Mouse (Mus musculus): ENCODE results near the gene Scube1.

Scube1 gene

DNA sequence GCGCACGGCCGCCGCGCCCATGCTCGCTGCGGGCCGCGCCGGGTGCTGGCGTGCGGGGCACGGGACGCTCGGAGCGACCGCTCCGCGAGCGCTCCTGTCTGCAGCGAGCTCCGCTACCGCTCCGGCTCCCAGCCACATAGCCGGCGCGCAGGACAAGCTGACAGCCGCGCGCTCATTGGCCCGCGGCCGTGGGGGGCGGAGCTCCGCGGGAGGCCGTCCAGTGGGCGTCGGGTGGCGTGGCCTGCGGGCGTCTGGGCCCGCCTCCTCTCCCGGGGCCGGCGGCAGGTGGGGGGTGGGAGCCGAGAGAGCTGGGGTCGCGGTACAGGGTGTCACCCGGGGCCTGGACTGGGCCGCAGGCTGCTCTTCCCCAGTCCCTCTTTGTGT lies at the start of gene Scube1:
Gene Scube1, minus strand, starts transcription at position 136 of the 384 bp plus-strand sequence.
- peak; percentile 85 to 86 for DNase-seq (ENCODE audit: low spot score in 2 of 2)

DNA sequence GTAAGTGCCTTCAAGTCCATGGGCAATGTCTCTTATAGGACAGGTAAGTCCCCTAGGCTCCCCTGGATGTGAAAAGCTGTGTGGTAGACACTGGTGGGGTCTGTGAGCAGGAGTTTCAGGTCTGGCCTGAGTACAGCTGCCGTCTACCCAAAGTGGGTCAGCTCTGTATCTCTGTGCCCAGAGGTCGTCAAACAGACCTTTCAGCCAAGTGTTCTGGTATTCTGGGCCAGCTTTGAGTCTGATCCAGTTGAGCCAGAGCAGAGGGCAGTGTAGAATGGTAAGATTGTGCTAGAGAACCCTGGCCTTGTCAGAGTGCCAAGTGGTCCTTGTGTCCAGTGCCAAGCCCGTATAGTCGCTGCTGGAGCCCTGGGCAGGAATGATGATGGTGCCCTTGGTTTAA lies 48.1 kb upstream of the Scube1 start:
- DNase-seq (ENCODE audit: low spot score in 2 of 2): no peak

DNA sequence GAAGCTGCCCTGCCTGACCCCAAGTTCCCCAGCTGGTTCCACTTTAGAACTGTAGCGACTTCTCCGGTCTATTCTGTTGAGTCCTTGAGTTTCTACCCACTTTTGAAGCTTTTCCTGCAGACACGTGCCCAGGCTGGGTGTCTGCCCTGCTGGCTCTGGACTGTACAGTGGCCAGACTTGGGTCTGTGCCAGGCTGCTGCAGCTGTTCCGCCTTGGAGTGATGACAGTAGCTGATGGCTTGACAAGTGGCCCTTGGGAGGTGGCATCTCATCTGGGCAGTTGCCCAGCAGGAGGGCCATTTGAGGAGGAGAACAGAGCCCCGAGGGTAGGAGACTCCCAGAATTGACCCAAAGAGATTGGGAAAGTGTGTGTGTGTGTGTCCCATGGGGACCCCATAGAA lies 47.6 kb upstream of the Scube1 start:
- no peak for DNase-seq (ENCODE audit: low spot score in 2 of 2)

DNA sequence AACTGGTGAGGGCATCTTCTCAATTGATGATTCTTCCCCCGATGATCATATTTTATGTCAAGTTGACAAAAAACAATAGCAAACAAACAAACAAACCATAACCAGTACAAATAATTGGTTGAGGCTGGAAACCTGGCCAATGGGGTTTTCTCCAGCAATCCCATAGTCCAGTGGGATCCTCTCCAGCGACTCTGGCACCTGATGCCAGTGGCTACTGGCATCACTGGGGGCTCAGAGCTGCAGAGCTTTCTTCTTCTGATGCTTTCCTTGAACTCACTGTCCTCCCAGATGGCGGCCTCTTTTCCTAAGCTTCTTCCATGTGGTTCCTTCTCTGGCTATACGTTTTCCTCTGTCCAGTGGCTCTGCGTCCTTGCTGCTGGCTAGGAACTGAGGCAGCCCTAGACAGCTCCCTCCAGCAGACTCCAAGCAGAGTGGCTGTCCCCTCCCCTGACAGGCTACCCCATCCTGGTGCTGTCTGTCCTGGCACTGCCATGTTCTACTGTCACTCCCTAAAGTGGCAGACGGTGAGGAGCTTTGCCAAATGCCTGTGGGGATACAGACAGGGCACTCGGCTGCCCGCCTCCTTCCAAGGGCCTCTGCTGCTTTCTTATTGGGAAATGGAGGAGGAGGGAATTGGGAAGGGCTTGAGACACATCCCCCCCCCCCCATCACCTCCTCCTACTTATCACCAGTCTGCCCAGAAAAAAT lies 46.7 kb upstream of the Scube1 start:
- DNase-seq (ENCODE audit: low spot score in 2 of 2): no peak

DNA sequence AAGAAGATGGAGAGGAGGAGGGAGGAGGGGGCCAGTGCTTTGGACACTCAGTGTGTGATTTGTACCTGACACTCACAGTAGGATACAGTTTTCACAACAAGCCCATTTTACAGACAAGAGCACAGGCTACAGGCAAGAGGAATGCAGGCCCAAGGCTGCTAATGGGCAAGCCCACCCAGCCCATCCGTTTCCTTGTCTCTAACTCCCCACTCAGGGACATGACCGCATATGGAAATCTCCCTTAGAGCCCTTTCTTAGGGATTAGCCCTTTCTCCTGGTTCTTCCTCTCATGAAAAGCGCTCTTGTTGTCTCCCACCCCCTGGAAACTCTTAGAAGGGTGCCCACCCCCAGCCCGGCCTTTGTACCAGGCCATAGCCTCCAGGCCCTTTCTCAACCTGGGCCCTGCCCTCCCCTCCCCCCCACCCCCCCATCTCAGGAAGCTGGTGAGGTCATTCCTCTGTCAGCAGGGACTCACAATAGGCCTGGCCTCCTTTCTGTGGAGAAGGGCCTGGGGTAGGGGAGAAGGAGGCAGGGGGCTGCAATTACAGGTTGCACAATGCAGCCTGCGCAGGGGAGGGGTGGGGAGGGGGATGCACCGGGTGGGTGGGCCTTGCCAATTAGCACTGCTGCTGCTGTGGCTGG lies 40.7 kb upstream of the Scube1 start:
- DNase-seq (ENCODE audit: low spot score in 2 of 2): no peak

DNA sequence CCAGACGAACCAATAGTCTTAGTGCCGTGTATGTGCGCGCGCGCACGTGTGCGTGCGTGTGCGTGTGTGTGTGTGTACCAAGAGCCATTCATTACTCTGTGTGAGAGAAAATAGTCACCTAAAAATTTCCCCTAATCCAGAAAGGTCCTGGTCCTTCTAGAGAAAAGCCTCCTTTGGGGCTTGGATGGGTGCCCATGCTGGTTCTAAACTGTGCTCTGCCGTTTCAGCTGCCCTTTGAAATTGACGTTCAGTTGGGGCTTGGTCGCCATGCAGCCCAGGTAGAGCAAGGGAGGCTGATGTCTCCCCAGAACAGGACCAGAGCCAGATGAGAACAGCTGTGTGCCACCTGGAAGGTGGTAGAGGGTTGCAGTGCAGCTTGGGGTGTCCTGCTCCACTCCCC lies 36.7 kb upstream of the Scube1 start:
- DNase-seq (ENCODE audit: low spot score in 2 of 2): no peak

DNA sequence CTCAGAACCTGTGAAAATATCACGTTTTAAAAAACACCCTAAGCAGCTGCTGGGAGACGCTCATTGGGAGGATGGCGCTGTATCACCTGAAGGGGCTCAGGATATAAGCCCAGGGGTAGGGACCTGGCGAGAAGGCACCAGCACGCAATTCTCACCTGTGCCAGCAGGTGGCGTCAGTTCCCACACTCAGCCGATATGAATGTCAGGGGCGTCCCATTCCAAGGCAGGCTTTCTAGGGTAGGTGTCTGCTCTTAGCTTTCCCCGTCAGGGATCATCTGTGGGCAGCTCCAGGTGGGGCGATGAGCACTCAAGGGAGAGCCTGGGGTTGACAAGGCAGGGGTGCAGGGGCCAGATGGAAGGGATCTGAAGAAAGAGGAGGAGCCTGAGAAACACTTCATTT lies 35.9 kb upstream of the Scube1 start:
- DNase-seq (ENCODE audit: low spot score in 2 of 2): no peak

DNA sequence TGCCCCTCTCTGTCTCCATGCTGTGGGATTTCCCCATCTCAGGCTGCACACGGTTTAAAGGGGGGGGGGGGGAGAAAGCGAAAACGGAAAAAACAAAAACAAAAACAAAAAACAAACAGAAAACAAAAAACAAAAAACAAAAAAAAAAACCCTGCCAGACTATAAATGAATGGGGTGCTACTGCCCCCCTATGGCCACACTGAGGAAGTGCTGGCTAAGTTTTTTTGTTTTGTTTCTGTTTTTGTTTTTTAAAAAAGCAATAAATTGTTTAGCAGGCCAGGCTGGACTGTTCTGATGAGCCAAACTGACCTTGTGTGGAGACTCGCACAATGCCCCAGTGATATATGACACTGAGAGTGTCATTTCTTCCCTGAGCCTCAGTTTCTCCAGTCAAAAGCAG lies 34.1 kb upstream of the Scube1 start:
- DNase-seq (ENCODE audit: low spot score in 2 of 2): no peak

DNA sequence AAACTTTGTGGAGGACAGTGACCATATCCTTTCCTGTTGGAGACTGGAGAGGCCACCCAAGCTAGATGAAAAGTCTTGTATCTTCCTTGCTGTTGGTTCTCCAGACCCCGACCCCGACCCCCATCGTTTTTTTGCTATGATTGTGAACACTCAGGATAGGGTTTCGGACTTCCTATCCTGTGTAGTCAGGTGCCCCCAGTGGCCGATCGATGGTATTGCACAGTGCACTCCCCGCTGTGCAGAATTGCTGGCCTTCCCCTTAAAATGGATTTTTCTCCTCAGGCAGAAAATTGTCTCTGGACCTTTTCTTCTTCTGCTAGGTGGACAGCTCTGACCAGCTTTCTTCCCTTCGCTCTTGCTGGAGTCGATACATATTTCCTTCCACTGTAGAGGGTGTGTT lies 31.9 kb upstream of the Scube1 start:
- DNase-seq (ENCODE audit: low spot score in 2 of 2): no peak

DNA sequence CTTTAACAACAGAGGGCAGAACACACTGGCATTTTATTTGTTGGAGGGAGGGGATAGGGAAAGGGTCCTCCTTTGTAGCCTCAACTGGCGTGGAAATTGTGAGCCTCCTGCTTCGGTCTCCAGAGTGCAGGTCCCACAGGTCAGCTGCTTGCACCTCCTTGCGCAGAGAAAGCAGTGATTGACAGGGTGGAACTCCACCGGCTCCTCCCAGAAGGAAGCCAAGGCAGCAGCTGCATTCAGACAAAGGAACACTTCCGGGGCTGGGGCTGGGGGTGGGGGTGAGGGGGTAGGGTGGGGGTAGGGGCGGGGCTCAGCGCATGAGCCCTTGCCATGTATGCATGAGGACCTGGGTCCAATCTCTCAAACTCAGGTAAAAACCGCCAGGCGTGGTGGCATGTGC lies 24.6 kb upstream of the Scube1 start:
- no peak for DNase-seq (ENCODE audit: low spot score in 2 of 2)

DNA sequence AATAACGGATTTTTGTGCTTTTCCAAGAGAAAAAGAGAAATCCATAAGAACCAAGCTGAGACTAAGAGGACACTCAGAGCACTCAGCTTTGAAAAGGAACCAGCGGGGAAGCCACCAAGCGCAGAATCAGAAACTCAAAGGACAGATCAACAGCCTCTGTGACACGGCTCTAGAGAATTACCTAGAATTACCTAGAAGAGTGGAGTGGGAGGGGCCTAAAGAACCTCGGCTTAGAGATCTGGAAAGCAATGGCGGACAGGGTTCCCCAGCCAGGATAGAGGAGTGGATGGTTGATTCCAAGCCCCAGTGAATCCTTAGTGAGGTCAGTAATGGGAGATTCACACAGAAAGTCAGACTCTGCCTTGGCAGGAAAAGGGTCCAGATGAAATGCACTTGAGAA lies 24.2 kb upstream of the Scube1 start:
- DNase-seq (ENCODE audit: low spot score in 2 of 2): no peak

DNA sequence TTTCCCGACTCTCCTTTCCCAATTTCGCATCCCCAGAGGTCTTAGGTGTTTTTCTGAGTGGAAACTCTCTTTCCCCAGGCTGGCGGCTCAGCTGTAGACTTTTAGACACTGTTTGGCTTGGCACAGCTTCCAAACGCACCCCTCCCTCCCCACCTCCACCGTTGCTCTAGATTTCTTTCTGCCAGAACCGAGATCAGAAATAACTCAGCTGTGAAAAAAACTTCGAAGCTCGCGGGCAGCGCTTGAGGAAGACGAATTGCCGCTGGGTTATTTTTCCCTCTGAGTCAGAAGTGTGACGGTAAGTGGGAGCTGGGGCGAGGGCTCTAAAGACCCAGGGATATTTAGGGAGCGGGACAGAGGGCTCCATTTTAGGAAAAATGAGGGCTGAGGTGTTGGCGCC lies 21.5 kb upstream of the Scube1 start:
- DNase-seq (ENCODE audit: low spot score in 2 of 2): no peak

DNA sequence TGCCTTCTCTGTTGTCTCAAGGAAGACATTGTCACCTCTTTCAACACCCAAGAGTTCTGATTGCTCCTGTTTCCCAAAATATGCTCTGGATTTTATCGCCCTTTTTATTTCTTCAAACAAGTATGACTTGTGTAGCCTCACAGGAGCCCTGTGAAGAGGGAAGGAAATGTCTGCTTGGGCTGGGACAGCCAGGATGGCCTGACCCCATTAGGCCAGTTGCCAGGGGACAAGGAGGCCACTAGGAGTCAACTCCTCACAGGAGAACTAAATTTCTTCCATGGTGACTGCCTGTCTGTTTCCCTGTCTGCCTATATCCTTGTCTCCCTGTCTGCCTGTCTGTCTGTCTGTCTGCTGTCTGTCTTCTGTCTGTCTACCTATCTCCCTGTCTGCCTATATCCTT lies 17.2 kb upstream of the Scube1 start:
- DNase-seq (ENCODE audit: low spot score in 2 of 2): no peak

DNA sequence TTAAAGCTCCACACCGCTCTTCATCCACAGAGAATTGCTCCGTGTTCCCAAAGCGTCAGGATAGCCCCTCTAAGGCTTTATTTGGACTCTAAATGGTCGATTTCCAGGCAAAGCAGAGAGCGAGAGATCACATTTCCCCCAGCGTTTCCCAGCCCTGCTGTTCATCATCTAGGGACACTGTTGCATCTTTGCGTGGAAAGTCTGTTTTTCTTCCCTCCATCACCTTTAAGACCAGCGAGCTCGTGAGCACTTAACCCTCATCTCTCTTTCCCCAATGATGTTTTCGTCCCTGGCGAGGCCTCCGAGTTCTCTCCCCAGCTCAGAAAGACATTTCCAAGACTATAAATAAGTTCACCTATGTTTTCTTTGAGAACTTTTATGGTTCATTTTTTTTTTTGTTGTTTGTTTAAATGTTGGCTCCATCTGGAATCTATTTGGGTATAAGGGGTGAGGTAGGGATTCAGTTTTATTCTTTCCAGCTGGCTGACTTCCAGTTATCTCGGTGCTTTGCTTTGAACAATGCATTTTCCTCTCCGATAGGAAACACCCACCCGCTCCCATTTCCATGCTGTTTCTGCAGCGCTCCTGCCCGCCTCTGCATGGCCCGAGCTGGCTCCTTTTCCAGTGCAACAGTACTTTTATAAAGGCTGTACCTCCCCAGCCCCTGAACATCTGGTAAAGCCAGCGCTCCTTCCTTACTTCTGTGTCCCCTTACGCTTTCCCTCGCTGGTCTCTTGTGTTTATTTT lies 16.0 kb upstream of the Scube1 start:
- no peak for DNase-seq (ENCODE audit: low spot score in 2 of 2)

DNA sequence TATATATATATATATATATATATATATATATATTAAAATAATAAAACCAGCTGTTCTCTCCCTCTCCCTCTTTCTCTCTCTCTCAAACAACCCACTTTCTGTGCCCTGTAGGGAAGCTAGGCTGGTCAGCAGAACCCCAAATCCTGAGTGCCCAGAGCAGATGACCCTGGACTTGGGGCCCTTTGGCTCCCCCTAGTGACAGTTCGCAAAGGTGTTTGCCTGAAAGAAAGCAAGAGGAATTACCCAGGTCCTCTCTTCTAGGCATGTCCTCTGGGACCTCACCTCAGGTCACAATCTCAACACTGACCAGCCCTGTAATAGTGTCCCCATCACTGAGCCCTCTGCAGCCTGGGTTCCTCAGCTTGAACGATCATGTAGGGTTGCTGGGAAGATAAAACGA lies 2.8 kb upstream of the Scube1 start:
- DNase-seq (ENCODE audit: low spot score in 2 of 2): peak in 1 of 2 experiments; percentile 35

DNA sequence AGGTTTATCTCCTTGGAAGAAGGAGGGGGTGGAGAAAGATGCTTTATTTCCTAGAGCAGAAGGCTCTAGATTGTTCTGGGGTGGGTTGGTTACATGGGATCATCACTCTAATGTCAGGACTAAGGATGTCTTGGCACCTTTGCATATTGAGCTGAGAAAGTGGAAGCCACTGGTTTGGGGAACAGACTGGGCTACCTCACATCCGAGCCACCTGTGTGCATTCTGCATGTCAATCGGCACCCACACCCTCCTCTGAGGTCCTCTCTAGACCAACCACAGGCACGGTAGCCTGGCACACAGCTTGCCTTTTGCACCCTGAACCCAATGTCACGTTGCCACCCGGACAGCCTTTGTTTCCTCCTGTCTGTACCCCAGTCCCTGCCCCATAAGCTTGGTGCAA lies 1.9 kb upstream of the Scube1 start:
- DNase-seq (ENCODE audit: low spot score in 2 of 2): no peak

DNA sequence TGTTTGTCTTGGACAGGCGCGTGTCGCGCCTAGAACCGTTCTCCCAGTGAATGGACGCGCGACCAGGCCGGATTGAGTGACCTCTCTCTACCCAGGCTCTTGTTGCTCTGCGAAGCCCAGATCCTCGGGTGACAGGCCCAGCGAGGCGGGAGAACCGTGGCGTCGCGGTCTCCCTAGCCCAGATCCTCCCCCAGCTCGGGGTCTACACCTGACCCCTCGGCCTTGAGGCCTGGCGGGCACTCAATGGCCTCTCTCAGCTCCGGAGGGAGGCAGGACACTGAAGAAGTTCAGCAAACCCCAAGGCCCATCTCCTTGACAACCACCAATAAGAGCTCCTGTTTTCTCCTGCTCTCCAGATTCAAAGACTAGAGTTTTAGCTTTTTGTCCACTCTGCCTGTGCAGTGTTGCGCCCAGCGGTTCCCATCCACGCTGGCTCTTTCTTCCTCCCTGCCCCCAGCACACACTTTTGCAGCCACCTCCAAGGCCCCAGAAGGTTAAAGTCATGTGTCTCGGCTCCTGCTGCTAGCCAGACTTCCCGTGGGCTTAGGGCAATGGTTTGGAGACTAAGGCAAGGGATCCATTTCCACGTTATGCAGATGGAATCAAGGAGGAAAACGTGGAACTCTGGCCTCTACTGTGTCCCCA lies 857 bp upstream of the Scube1 start:
- no peak for DNase-seq (ENCODE audit: low spot score in 2 of 2)

DNA sequence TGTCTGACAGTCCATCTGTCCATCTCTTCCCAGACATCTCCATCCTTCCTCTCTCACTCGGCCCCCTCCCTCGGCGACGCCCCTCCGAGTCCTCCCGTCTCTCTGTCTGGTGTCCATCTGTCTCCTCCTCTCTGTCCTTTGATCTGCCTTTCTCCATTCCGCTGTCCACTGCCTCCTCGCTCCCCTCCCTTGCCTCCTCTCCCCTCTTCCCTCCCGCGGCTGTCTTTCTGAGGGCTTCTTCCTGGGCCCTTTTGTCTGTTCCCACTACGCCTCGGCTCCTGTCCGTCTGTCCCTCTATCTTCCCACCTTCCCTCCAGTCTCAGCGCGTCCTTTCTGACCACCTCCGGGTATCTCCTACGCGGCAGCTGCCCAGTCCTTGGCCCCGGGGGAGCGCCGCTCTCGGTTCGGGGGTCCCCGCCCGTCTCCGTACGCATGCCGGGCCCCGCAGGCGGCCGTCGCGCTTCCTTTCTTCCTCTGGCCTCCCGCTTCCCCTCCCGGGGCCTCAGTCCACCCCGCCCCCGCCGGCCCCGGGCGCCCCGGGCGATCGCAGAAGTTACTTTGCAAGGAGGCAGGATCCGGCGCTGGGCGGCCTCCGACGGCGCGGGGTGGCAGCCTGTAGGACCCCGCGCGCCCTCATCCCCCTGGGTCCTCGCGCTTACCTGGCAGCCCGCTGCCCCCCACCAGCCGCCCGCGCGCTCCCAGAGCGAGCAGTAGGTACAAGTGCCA lies 498 bp downstream of the Scube1 start:
- DNase-seq (ENCODE audit: low spot score in 2 of 2): peak in 1 of 2 experiments; percentile 25

DNA sequence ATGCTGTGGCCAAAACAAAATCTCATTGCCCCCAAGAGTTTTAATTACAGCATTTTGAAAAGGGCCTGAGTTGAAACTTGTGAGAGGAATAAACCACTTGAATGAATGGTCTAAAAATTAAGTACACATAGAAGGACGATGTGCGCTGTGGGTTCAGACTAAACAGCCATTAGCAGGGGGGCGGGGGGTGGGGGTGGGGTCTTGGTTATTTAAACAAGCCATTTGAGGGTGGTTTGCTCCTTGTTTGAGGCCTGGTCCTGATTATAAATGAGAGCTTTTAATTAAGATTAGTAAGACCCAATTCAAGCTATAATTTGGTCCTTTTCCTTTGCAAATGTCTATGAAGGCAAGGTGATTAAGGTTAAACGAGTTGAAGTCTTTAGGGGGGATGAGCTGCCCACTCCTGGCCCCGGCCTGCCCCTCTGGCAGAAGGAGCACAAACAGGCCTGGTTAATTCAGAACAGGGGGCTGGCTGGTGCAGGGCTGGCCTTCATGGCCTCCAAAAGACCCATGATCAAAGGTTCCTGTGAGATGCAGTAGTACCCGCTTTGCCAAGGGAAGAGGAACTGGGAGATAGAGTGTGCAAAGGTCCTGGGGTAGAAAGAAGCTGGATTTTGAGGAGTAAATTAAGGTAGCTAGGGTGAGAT lies 9.1 kb downstream of the Scube1 start:
- no peak for DNase-seq (ENCODE audit: low spot score in 2 of 2)

DNA sequence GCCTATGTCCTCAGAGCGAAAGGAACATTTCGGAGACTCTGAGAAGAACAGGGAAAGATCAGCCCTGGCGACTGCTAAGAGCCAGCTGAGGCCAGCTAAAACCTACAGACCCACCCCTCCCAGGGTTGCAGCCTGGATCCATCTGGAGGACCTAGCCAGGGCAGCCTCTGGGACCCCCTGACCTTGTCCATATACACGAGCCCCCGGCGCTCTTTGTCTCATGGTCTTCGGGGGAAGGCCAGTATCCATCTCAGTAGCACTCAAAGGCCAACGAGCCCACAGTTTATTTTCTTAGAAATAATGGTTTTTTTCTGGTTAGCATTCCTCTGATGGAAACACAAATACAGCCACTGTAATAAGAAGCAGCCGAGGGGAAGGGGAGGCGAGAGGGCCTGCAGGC lies 12.0 kb downstream of the Scube1 start:
- DNase-seq (ENCODE audit: low spot score in 2 of 2): no peak

DNA sequence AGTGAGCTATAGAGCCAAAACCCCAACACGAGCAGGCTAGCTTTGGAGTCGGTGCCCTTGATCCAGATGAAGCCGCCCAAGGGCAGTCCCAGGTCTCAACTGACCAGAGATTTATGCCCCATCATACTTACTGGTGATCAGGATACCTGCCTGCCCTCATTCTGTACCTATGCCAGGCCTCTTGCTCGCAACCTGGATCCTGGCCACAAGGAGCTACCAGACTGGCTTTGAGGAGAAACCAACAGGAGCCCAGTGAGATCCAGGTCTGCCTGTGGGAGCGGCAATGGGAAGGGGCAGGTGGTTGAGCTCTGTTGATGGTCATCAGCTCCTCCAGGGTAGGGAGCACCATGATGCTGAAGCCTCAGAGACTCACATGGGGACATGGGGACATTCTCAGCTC lies 12.5 kb downstream of the Scube1 start:
- DNase-seq (ENCODE audit: low spot score in 2 of 2): no peak
